Mouse (Mus musculus) adipocyte (in vitro differentiated cells): ENCODE measurements at regions not wholly inside any gene's neighbourhood (a gene's known extent, or its start where the extent isn't known, plus 50 kb on each side); places are given as distances from the start of the nearest gene placed in this dataset.

Experiments used
- DNase-seq: peaks from one replicate; pipeline ENCODE4 v3.0.0-alpha.2; 2016; ENCODE audit warnings: low spot score

DNA sequence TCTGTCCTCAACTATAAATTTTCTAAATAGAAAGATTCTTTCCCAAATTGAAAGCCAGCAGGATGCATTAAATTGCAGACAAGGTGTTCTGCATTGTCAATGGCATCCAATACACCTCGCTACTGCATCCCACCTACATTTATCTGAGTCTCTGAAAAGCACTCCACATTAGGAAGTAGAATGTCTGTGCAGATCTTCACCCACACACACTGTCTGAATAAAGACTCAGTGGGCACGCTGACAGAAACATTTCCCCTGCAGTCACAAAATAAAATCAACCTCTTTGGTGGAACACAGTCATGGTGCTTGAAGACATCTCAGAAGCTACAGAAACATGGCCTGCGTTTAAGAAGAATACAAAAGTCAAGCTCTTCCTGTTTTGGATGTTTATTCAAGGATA is 449.0 kb downstream of the Tmem135 start:
- no peak for DNase-seq

DNA sequence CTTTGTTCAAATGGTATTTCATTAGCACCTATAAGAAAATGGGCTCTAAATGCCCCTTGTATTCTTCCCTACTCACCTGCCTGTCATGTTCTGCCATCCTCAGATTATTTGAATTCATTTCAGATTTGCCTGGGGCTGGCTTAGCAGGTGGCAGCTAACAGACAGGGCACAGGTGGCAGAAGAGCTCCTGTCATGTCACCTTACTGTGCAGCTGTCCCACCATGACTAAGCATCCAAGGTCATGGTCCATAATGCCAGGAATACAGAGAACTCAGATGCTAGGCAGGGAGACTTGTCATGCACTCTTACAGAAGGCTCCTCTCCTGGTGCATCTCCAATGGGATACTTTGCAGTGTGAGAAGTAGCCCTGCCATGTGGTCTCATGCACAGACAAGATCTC is 458.7 kb downstream of the Tmem135 start:
- DNase-seq, result no peak

DNA sequence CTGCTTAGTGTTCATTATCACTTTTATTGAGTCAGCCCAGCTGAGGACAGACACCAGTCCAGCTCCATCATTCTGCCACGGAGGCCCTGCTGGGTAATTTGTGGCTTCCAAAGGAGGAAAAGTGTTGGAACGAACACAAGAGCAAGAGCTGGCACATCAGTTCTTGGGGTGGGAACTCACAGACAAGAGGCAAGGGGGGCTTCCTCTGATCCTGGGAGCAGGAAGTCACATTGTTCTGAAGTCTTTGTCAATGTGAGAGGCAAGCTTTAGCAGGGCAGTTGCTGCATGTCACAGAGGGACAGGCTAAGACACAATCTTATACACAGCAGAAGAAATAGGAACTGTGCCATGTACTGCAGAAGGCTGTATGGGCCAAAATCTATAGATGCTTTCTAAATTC is 459.1 kb downstream of the Tmem135 start:
- DNase-seq, result no peak

DNA sequence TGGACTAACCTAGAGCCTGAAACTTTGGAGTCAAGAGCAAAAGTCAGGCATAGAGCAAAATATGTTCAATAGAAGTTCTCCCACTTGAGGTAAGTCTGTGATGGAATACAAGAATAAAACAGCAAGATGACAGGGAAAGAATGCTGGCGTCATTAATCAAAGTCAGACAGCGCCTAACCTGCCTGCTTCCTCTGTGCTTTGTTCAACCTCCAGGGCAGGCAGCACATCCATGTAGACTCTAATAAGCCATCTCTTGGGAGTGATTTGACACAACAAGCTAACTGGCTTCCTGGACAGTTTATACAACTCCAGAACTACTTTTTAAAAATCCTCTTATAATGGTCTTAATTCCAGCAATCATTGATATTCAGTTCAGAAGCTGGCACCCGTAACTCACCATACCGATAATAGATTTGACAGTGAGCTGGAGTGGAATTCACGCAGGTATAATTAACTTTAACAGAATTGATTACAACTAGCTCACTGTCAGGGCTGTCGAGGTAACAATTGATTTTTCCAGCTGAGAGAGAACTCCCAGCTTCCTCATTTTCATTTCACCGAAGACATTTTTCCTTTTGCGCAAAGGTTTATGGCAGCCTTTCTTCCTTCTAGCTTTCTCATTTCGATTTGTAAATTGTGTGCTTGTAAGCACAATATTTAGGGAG is 462.6 kb downstream of the Tmem135 start:
- DNase-seq, result no peak

DNA sequence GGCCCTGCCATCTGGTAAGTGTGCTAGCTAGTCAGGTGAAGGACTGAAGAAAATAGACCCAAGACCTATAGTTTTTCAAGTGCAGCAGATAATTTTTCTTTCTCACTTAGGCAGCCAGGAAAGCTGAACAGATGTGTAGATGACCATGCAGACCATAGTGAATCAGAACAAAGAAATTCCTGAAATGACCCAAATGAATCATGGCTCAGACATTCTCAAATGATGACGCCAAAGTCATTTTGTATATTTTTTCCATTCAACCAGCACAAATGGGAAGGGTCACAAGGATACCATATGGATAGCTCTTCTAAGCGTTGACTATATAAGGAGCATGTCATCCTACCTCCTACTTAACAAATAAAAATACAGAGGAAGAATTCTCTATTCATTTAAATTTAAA is 463.8 kb downstream of the Tmem135 start:
- no peak for DNase-seq

DNA sequence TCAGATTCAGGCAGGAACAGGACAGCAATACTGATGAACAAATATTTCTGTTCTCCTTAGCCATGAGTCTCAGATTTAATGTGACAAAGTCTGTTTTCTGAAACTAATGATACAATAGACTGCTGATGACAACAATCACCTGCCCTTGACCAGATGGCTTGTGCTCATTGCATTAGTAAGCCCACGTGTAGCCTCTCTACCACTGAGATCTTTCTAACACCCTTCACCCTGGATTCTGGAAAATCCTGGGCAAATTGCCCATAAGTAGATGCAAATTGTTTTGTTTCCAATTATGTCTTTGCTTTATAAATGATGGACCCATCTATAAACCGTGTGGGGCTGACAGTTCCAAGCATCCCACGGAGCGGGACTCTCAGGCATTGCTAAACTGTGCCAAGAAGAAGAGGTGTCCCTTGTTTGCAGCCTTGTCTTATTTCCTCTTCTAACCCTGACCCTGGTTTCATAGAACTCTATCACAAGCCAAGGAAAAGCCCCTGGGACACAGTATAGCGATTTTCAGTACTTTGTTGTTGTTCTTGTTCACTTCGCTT is 475.7 kb downstream of the Tmem135 start:
- no peak for DNase-seq
